Mouse (Mus musculus) forebrain, embryonic 12.5 days (tissue): ENCODE results near the gene Sorl1. TPM values are rescaled to one million over a fixed set of nuclear protein-coding genes. Genes with fewer than 3 reads are reported as not detected.

ENCODE experiments used
- ATAC-seq: fragments of 200-750 bp; cut with Nextera tagmentation; 2 replicates; pipeline ENCODE4 v1.8.0; 2017; ENCODE audit warnings: moderate TSS enrichment; ENCODE audit not compliant: low FRiP score
- H3K27ac ChIP-seq: fragments of 300-500 bp; sonication (generic); 2 replicates; pipeline ENCODE4 v1.5.1; 2016; ENCODE audit warnings: mild to moderate bottlenecking
- H3K27me3 ChIP-seq: fragments of 300-500 bp; sonication (generic); 2 replicates; pipeline ENCODE4 v1.6.1; 2016; ENCODE audit warnings: mild to moderate bottlenecking
- H3K36me3 ChIP-seq: fragments of 300-500 bp; sonication (generic); replicated peaks from 2 replicates; pipeline ENCODE4 v1.6.1; 2016; ENCODE audit warnings: mild to moderate bottlenecking
- H3K4me1 ChIP-seq: fragments of 300-500 bp; sonication (generic); 2 replicates; pipeline ENCODE4 v1.6.1; 2016
- H3K4me2 ChIP-seq: fragments of 300-500 bp; sonication (generic); 2 replicates; pipeline ENCODE4 v1.6.1; 2016; ENCODE audit warnings: mild to moderate bottlenecking, moderate library complexity
- H3K4me3 ChIP-seq: fragments of 300-500 bp; sonication (generic); replicated peaks from 2 replicates; pipeline ENCODE4 v1.5.1; 2016; ENCODE audit warnings: mild to moderate bottlenecking
- H3K9ac ChIP-seq: fragments of 300-500 bp; sonication (generic); 2 replicates; pipeline ENCODE4 v1.6.1; 2016; ENCODE audit warnings: mild to moderate bottlenecking
- H3K9me3 ChIP-seq: fragments of 300-500 bp; sonication (generic); 2 replicates; pipeline ENCODE4 v1.6.1; 2016
- WGBS: fragments of 180-500 bp; shearing (Covaris S2); methylation state at CpG from one replicate; pipeline ENCODE4 v1.1.7; 2016; 5-methylcytosine and 5-hydroxymethylcytosine counted together
- polyA plus RNA-seq: library from polyadenylated mRNA; unstranded; fragments of >200 nt; fragmentation: Nextera tagmentation; extraction: Ambion mirVana; gene quantifications from 2 replicates; pipeline ENCODE4 v1.2.1, GENCODE M21; 2016

Gene Sorl1
- polyA plus RNA-seq, 1 experiment from 2014 or later = 11.1 TPM

- Histone ChIP-seq H3K4me1 (peaks cover 49% of the 10 kb centered on the region), H3K4me3 (no peak overlapping the region), H3K9ac (0 out of 2 replicates have a peak overlapping the region, but pooled peaks have one; percentile 12), H3K27me3 (no peaks in the 10 kb centered on the region), H3K27ac (peak overlapping the region; percentile 90), H3K36me3 (no peaks in the 10 kb centered on the region), H3K9me3 (no peaks in the 10 kb centered on the region), H3K4me2 (no peak overlapping the region)
- 52% methylated on average over 8 of the region's 8 CpGs for WGBS
- ATAC-seq = no peak
These were observed 186.6 kb downstream of the Sorl1 start for GRCm38 (mm10) chr9:41937341-41937966.

- H3K9ac ChIP-seq = no peak overlapping the region
- no peaks in the 10 kb centered on the region for H3K27me3 ChIP-seq
- H3K36me3 ChIP-seq = no peaks in the 10 kb centered on the region
- peak overlapping the region; percentile 53; the same call in 1 of the 2 replicates for H3K27ac ChIP-seq
- H3K9me3 ChIP-seq = no peaks in the 10 kb centered on the region
- H3K4me3 ChIP-seq = no peak overlapping the region
- H3K4me1 ChIP-seq = peaks cover 49% of the 10 kb centered on the region
- whole genome bisulfite sequencing = 18% methylated on average over 1 of the region's 1 CpGs
- no peak overlapping the region for H3K4me2 ChIP-seq
- no peak for ATAC-seq
These were observed 187.5 kb downstream of the Sorl1 start for GRCm38 (mm10) chr9:41936598-41936997.

- peaks cover 49% of the 10 kb centered on the region for H3K4me1 ChIP-seq
- no peaks in the 10 kb centered on the region for H3K9me3 ChIP-seq
- H3K27ac ChIP-seq = peak overlapping the region; percentile 94
- peak overlapping the region; percentile 29 for H3K4me3 ChIP-seq
- H3K9ac ChIP-seq = peak overlapping the region; percentile 67
- ATAC-seq = peak; percentile 69; the same call in 1 of the 2 replicates
- WGBS = under 1% methylated on average over 10 of the region's 10 CpGs
- peak overlapping the region; percentile 59 for H3K4me2 ChIP-seq
- no peaks in the 10 kb centered on the region for H3K27me3 ChIP-seq
- H3K36me3 ChIP-seq = no peaks in the 10 kb centered on the region
These were observed 188.1 kb downstream of the Sorl1 start for GRCm38 (mm10) chr9:41935979-41936378.

GRCm38 (mm10) chr9:41935373-41935971 lies 188.6 kb downstream of the Sorl1 start:
- under 1% methylated on average over 20 of the region's 21 CpGs for WGBS
- H3K9ac ChIP-seq = peak overlapping the region; percentile 67
- H3K4me1 ChIP-seq = peaks cover 49% of the 10 kb centered on the region
- no peaks in the 10 kb centered on the region for H3K27me3 ChIP-seq
- H3K4me2 ChIP-seq = peak overlapping the region; percentile 59
- peak; percentile 91 for ATAC-seq
- no peaks in the 10 kb centered on the region for H3K36me3 ChIP-seq
- H3K4me3 ChIP-seq = peak overlapping the region; percentile 29
- H3K27ac ChIP-seq = peak overlapping the region; percentile 94
- no peaks in the 10 kb centered on the region for H3K9me3 ChIP-seq

GRCm38 (mm10) chr9:41934848-41935372 lies 189.2 kb downstream of the Sorl1 start:
- ATAC-seq = no peak
- Histone ChIP-seq H3K4me1 (peaks cover 49% of the 10 kb centered on the region), H3K4me3 (peak overlapping the region; percentile 29)

GRCm38 (mm10) chr9:41929986-41930385 lies 194.1 kb downstream of the Sorl1 start:
- no peaks in the 10 kb centered on the region for H3K27me3 ChIP-seq
- H3K4me3 ChIP-seq = no peak overlapping the region
- no peaks in the 10 kb centered on the region for H3K36me3 ChIP-seq
- H3K4me2 ChIP-seq = no peak overlapping the region
- no peak overlapping the region for H3K9ac ChIP-seq
- no peak overlapping the region for H3K27ac ChIP-seq
- no peaks in the 10 kb centered on the region for H3K9me3 ChIP-seq
- no peak for ATAC-seq
- 71% methylated on average over 5 of the region's 5 CpGs for WGBS
- peaks cover 10% of the 10 kb centered on the region for H3K4me1 ChIP-seq

More at GRCm38 (mm10) chr9:41934848-41935372, 189.2 kb downstream of the Sorl1 start:
- peak overlapping the region; percentile 59 for H3K4me2 ChIP-seq
- peak overlapping the region; percentile 94 for H3K27ac ChIP-seq
- H3K36me3 ChIP-seq = no peaks in the 10 kb centered on the region
- no peaks in the 10 kb centered on the region for H3K27me3 ChIP-seq
- H3K9ac ChIP-seq = peak overlapping the region; percentile 67
- H3K9me3 ChIP-seq = no peaks in the 10 kb centered on the region
- WGBS = 15% methylated on average over 10 of the region's 10 CpGs

- Histone ChIP-seq H3K4me1 (peaks cover 3% of the 10 kb centered on the region; the same call in 1 of the 2 replicates), H3K9me3 (no peaks in the 10 kb centered on the region), H3K27ac (peak overlapping the region; percentile 43; the same call in 1 of the 2 replicates), H3K4me2 (no peak overlapping the region), H3K9ac (no peak overlapping the region), H3K27me3 (no peaks in the 10 kb centered on the region), H3K36me3 (no peaks in the 10 kb centered on the region), H3K4me3 (no peak overlapping the region)
- 74% methylated on average over 4 of the region's 4 CpGs for WGBS
- ATAC-seq = no peak
These were observed 198.4 kb downstream of the Sorl1 start for GRCm38 (mm10) chr9:41925721-41926120.

- Histone ChIP-seq H3K4me3 (no peak overlapping the region), H3K27ac (peak overlapping the region; percentile 57; the same call in 1 of the 2 replicates), H3K9ac (no peak overlapping the region), H3K9me3 (no peaks in the 10 kb centered on the region), H3K27me3 (no peaks in the 10 kb centered on the region), H3K4me1 (peaks cover 12% of the 10 kb centered on the region), H3K36me3 (no peaks in the 10 kb centered on the region), H3K4me2 (no peak overlapping the region)
- 40% methylated on average over 2 of the region's 2 CpGs for WGBS
- ATAC-seq = no peak
These were observed 200.0 kb downstream of the Sorl1 start for GRCm38 (mm10) chr9:41924140-41924539.

GRCm38 (mm10) chr9:41922416-41922815 lies 201.7 kb downstream of the Sorl1 start:
- Histone ChIP-seq H3K4me1 (peaks cover 29% of the 10 kb centered on the region), H3K9ac (no peak overlapping the region), H3K4me3 (no peak overlapping the region), H3K27me3 (no peaks in the 10 kb centered on the region), H3K9me3 (no peaks in the 10 kb centered on the region), H3K27ac (no peak overlapping the region), H3K4me2 (no peak overlapping the region), H3K36me3 (no peaks in the 10 kb centered on the region)
- no peak for ATAC-seq
- WGBS = 92% methylated on average over 6 of the region's 6 CpGs

- Histone ChIP-seq H3K27ac (peak overlapping the region; percentile 91), H3K36me3 (no peaks in the 10 kb centered on the region), H3K4me1 (peaks cover 43% of the 10 kb centered on the region), H3K27me3 (no peaks in the 10 kb centered on the region), H3K4me2 (peak overlapping the region; percentile 25), H3K9ac (peak overlapping the region; percentile 49; the same call in 1 of the 2 replicates), H3K4me3 (no peak overlapping the region), H3K9me3 (no peaks in the 10 kb centered on the region; the same call in 1 of the 2 replicates)
- WGBS = 14% methylated on average over 14 of the region's 14 CpGs
- peak; percentile 86 for ATAC-seq
These were observed 205.3 kb downstream of the Sorl1 start for GRCm38 (mm10) chr9:41918657-41919380.

- H3K4me3 ChIP-seq = no peak overlapping the region
- 42% methylated on average over 4 of the region's 4 CpGs for WGBS
- H3K9me3 ChIP-seq = no peaks in the 10 kb centered on the region; the same call in 1 of the 2 replicates
- no peaks in the 10 kb centered on the region for H3K27me3 ChIP-seq
- no peaks in the 10 kb centered on the region for H3K36me3 ChIP-seq
- peak overlapping the region; percentile 49; the same call in 1 of the 2 replicates for H3K9ac ChIP-seq
- peak overlapping the region; percentile 91 for H3K27ac ChIP-seq
- H3K4me1 ChIP-seq = peaks cover 43% of the 10 kb centered on the region
- peak overlapping the region; percentile 25 for H3K4me2 ChIP-seq
- ATAC-seq = no peak
These were observed 205.9 kb downstream of the Sorl1 start for GRCm38 (mm10) chr9:41918155-41918554.

- 52% methylated on average over 8 of the region's 8 CpGs for WGBS
- no peak for ATAC-seq
- Histone ChIP-seq H3K4me3 (no peak overlapping the region), H3K36me3 (no peaks in the 10 kb centered on the region), H3K9me3 (no peaks in the 10 kb centered on the region; the same call in 1 of the 2 replicates), H3K4me1 (peaks cover 43% of the 10 kb centered on the region), H3K9ac (no peak overlapping the region), H3K27me3 (no peaks in the 10 kb centered on the region), H3K27ac (peak overlapping the region; percentile 9; the same call in 1 of the 2 replicates), H3K4me2 (no peak overlapping the region)
These were observed 208.5 kb downstream of the Sorl1 start for GRCm38 (mm10) chr9:41915571-41915970.
